Mouse (Mus musculus): ENCODE data around the gene Ssbp4.

- TF ChIP-seq POLR2A (IDR thresholded peaks at IDR 0.05; ENCODE audit: control insufficient read depth, extremely low read depth, insufficient read depth, low read length, poor library complexity) = no peak
- no peak for TF ChIP-seq CTCF (IDR thresholded peaks at IDR 0.05; ENCODE audit: borderline replicate concordance, control insufficient read depth, extremely low read depth, insufficient read depth, low read length, poor library complexity)
These were observed 40.7 kb upstream of the Ssbp4 start for GRCm38 (mm10) chr8:70649324-70649723.
